Mouse (Mus musculus): Measurements from ENCODE around the gene Fcgr1. TPM values are rescaled to one million over a fixed set of nuclear protein-coding genes. Genes with fewer than 3 reads are reported as not detected.

Fcgr1 gene
- polyA plus RNA-seq, 1 experiment from 2014 or later, result 4.4 TPM

DNA sequence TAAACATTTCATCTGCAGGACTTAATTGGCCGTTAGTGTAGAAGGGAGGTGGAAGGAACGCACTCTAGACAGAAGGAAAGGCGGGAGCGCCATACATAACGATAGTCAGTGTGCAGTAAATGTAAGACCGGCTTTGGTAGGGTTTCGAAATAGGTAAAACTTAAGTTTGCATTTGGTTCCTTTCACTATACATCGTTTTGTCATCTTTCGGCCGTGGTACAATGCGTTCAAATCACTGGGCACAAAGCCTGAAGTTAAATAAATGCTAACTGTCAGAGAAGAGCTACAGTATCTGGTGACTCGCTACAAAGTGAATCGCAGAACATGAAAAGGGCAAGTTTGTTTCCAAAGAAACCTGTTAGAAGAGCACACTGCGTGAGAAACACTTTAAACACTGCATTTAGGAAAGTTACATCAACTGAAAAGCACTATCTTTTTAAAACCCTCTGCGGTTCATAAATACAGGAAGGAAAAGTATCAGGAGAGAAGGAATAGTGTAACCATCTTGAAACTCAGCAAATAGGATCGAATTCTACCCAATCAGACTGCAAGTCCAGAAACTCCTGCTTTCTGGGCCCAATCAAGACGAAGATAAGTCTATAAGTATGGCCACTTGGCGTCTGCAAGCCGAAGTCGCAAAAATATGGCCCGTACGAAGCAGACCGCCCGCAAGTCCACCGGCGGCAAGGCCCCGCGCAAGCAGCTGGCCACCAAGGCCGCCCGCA, 25.6 kb downstream of the Fcgr1 start, which contains the start of gene Hist2h3b:
TSS of gene Hist2h3b (plus strand) at position 604 of the 725 bp plus-strand sequence.
- Histone ChIP-seq H3K4me1 (peaks cover 7% of the 10 kb centered on the region), H3K27me3 (replicated peaks) (no peaks in the 10 kb centered on the region), H3K4me2 (peak within 1 kb of the TSS; percentile 65), H3K27ac (peak within 1 kb of the TSS; percentile 98), H3K9ac (peak within 1 kb of the TSS; percentile 0; the same call in 1 of the 2 replicates), H3K9me3 (no peaks in the 10 kb centered on the region), H3K36me3 (no peaks in the 10 kb centered on the region), H3K4me3 (replicated peaks) (peak within 1 kb of the TSS; percentile 45)
- ATAC-seq (ENCODE audit: insufficient read depth, low FRiP score, low read depth), result peak; percentile 62
- 13% methylated on average over 30 of the region's 30 CpGs for WGBS

GRCm38 (mm10) chr3:96267541-96267940, 26.2 kb downstream of the Fcgr1 start:
- Histone ChIP-seq H3K9me3 (no peaks in the 10 kb centered on the region), H3K4me1 (peaks cover 7% of the 10 kb centered on the region), H3K4me3 (replicated peaks) (no peak overlapping the region), H3K27me3 (replicated peaks) (no peaks in the 10 kb centered on the region), H3K4me2 (peak overlapping the region; percentile 60), H3K27ac (peak overlapping the region; percentile 97), H3K36me3 (no peaks in the 10 kb centered on the region), H3K9ac (no peak overlapping the region)
- ATAC-seq (ENCODE audit: insufficient read depth, low FRiP score, low read depth), result no peak
- WGBS, result 67% methylated on average over 4 of the region's 4 CpGs

- Histone ChIP-seq H3K36me3 (no peaks in the 10 kb centered on the region), H3K9me3 (no peaks in the 10 kb centered on the region), H3K4me1 (peaks cover 13% of the 10 kb centered on the region), H3K9ac (no peak overlapping the region), H3K27me3 (replicated peaks) (no peaks in the 10 kb centered on the region), H3K4me2 (no peak overlapping the region), H3K27ac (no peak overlapping the region), H3K4me3 (replicated peaks) (no peak overlapping the region)
- WGBS, result 80% methylated on average over 8 of the region's 8 CpGs
- ATAC-seq (ENCODE audit: insufficient read depth, low FRiP score, low read depth), result no peak
Measured at GRCm38 (mm10) chr3:96266132-96266710, 27.5 kb downstream of the Fcgr1 start.

DNA sequence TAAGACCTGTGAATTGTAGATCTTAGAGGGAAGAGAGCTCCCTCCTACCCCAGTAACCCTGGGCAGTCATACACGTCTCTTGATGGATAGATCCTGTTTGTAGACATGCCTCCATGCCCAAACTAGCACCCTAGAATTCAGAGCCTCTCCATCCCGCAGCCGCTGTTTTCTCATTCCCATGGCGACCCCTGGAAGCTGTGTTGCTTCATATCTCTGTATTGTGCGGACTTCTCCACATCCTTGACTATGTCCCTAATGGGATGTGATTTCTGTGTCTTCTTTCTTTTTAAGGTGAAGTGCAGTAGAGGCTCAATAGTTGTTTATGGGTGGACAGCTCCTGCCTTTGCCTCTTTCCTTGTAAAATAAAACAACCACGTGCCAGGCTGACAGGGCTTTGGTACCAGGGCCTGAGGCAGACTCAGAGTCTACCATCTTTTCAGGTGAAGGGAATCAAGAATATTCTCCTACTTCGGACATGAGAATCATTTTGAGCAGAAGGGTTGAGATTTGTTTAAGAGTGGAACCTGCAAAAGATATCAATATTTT, 29.3 kb downstream of the Fcgr1 start:
- WGBS, result 74% methylated on average over 7 of the region's 7 CpGs
- Histone ChIP-seq H3K27ac (peak overlapping the region; percentile 99), H3K4me1 (peaks cover 13% of the 10 kb centered on the region), H3K4me2 (peak overlapping the region; percentile 59), H3K36me3 (no peaks in the 10 kb centered on the region), H3K4me3 (replicated peaks) (peak overlapping the region; percentile 64; the same call in 1 of the 2 replicates), H3K9me3 (no peaks in the 10 kb centered on the region), H3K9ac (no peak overlapping the region), H3K27me3 (replicated peaks) (no peaks in the 10 kb centered on the region)
- no peak for ATAC-seq (ENCODE audit: insufficient read depth, low FRiP score, low read depth)

DNA sequence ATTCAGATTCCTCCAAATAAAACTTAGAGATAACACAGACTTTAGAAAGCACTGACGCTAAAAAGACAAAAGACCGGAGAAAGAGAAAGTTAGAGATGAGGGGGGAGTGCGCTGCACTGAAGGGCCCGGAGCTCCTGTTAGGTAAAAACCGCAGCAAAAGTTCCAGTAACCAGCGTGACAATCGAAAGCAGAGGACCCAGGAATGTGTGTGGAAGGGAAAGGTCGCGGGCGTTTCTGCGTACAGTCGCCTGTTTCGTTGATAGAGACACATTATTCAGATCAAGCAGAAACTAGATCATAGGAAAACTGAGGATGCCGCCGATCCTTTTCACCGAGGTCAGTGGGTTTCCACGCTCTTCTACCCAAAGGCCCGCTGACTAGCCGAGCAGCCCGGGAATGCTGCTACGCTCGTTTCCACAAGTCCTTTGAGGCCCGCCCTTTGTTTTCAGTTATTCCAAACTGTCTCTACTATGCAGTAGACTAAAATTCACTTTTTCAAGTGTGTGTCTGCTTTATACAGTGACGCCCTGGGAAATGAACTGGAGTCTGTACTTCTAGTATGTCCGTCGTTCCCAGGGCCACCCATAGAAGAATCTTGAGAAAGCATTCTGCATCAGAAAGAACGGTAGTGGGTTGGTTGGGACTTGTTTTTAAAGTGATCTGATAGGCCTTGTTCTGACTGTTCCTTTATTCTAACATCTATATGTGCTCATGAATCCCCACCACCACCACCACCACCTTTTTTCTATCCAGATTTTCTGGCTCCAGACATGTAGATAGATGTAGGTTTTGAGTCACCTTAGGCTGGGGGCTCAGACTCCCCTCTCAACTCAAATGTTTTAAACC, 30.0 kb downstream of the Fcgr1 start:
- H3K36me3 ChIP-seq, result no peaks in the 10 kb centered on the region
- H3K27me3 ChIP-seq (replicated peaks), result no peaks in the 10 kb centered on the region
- H3K4me3 ChIP-seq (replicated peaks), result peak overlapping the region; percentile 64
- ATAC-seq (ENCODE audit: insufficient read depth, low FRiP score, low read depth), result no peak
- peak overlapping the region; percentile 99 for H3K27ac ChIP-seq
- 6% methylated on average over 27 of the region's 27 CpGs for WGBS
- H3K9ac ChIP-seq, result peak overlapping the region; percentile 41
- peak overlapping the region; percentile 59 for H3K4me2 ChIP-seq
- peaks cover 13% of the 10 kb centered on the region for H3K4me1 ChIP-seq
- H3K9me3 ChIP-seq, result no peaks in the 10 kb centered on the region

- H3K27ac ChIP-seq, result peak within 1 kb of the TSS; percentile 99
- H3K4me3 ChIP-seq (replicated peaks), result peak within 1 kb of the TSS; percentile 64
- H3K9me3 ChIP-seq, result no peaks in the 10 kb centered on the region
- peak within 1 kb of the TSS; percentile 66 for H3K9ac ChIP-seq
- WGBS, result 1% methylated on average over 40 of the region's 40 CpGs
- no peaks in the 10 kb centered on the region for H3K36me3 ChIP-seq
- H3K27me3 ChIP-seq (replicated peaks), result no peaks in the 10 kb centered on the region
- peak within 1 kb of the TSS; percentile 73 for H3K4me2 ChIP-seq
- ATAC-seq (ENCODE audit: insufficient read depth, low FRiP score, low read depth), result peak; percentile 90
- H3K4me1 ChIP-seq, result peaks cover 13% of the 10 kb centered on the region
Measured at GRCm38 (mm10) chr3:96262979-96263550, 30.7 kb downstream of the Fcgr1 start, which contains the start of gene Hist2h4. Gene Hist2h4 (minus strand): TSS chr3:96263311.

DNA sequence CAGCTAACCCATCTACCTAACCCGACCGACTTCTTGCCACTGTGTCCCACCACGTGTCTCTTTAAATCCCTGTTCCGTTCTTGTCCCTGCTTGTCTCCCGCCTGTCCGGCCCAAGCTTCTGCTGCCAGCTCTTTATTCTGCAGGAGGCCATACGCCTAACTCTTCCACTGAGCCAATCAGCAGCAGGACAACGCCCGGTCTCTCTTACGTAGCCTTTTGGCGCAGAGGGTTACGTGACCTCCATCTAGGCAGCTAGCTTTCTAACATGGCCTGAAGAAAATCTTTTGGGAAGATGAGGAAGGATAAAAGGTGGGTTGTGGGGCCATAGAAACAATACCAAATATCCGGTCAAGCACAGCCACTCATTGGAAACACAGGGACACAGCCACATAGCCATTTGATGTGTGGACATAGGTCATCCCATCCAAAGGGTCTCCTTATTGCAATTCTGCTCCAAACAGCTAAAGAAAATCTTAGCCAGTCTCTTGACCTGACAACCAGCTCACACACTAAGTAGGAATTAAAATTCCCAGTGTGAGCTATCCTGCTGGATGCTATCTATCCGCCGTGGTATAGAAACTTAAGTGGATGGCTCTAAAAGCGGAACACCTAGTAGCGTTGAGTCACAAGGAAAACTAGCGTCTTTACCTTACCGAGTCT, 31.4 kb downstream of the Fcgr1 start:
- WGBS, result under 1% methylated on average over 19 of the region's 19 CpGs

GRCm38 (mm10) chr3:96261623-96262022, 32.1 kb downstream of the Fcgr1 start:
- Histone ChIP-seq H3K4me2 (peak overlapping the region; percentile 73), H3K36me3 (no peaks in the 10 kb centered on the region), H3K9me3 (no peaks in the 10 kb centered on the region), H3K9ac (peak overlapping the region; percentile 66; the same call in 1 of the 2 replicates), H3K4me1 (peaks cover 10% of the 10 kb centered on the region), H3K27me3 (replicated peaks) (no peaks in the 10 kb centered on the region), H3K4me3 (replicated peaks) (peak overlapping the region; percentile 64; the same call in 1 of the 2 replicates), H3K27ac (peak overlapping the region; percentile 99)
- no peak for ATAC-seq (ENCODE audit: insufficient read depth, low FRiP score, low read depth)
- 55% methylated on average over 3 of the region's 3 CpGs for WGBS

More for the DNA sequence above, 31.4 kb downstream of the Fcgr1 start:
- Histone ChIP-seq H3K27ac (peak overlapping the region; percentile 99), H3K4me1 (peaks cover 13% of the 10 kb centered on the region), H3K9ac (peak overlapping the region; percentile 66), H3K4me2 (peak overlapping the region; percentile 73), H3K27me3 (replicated peaks) (no peaks in the 10 kb centered on the region), H3K36me3 (no peaks in the 10 kb centered on the region), H3K4me3 (replicated peaks) (peak overlapping the region; percentile 64), H3K9me3 (no peaks in the 10 kb centered on the region)
- peak; percentile 77 for ATAC-seq (ENCODE audit: insufficient read depth, low FRiP score, low read depth)

- Histone ChIP-seq H3K4me2 (no peak overlapping the region), H3K4me1 (peaks cover 15% of the 10 kb centered on the region), H3K9me3 (no peaks in the 10 kb centered on the region), H3K27ac (no peak overlapping the region), H3K4me3 (replicated peaks) (no peak overlapping the region), H3K27me3 (replicated peaks) (no peaks in the 10 kb centered on the region), H3K36me3 (no peaks in the 10 kb centered on the region), H3K9ac (no peak overlapping the region)
- no peak for ATAC-seq (ENCODE audit: insufficient read depth, low FRiP score, low read depth)
- 91% methylated on average over 5 of the region's 5 CpGs for WGBS
Measured at GRCm38 (mm10) chr3:96260220-96260619, 33.5 kb downstream of the Fcgr1 start.

DNA sequence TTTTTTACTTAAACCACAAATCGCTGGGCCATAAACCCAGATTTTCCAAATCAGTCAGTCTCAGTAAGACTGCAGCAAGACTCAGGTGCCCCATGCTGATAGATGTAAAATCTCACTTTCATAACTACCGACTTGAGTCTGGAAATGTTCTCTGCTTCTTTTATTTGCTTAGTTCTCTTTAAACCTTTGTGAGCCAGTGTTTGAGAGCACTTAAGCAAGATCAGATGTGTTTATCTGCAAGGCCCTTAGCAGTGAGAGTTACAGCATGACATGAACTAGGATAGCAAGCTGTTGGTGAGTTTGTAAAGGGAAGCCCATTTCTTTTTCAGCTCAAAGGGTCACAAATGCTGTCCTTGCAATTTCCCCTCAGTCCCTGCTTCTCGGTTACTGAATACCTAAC, 36.6 kb downstream of the Fcgr1 start:
- WGBS, result 63% methylated on average over 3 of the region's 3 CpGs
- H3K4me3 ChIP-seq (replicated peaks), result no peak overlapping the region
- H3K36me3 ChIP-seq, result no peaks in the 10 kb centered on the region
- H3K27ac ChIP-seq, result no peak overlapping the region
- H3K27me3 ChIP-seq (replicated peaks), result no peaks in the 10 kb centered on the region
- ATAC-seq (ENCODE audit: insufficient read depth, low FRiP score, low read depth), result no peak
- H3K4me1 ChIP-seq, result peaks cover 10% of the 10 kb centered on the region
- no peak overlapping the region for H3K4me2 ChIP-seq
- H3K9me3 ChIP-seq, result no peaks in the 10 kb centered on the region
- H3K9ac ChIP-seq, result no peak overlapping the region

Measured in stomach, embryonic 15.5 days (tissue).